Mouse (Mus musculus) CH12.LX (cell line): ENCODE data around the gene Fpgt. TPM values are rescaled to one million over a fixed set of nuclear protein-coding genes. Genes with fewer than 3 reads are reported as not detected.
A peak's percentile ranks its signal among the peaks of the same experiment; 100 is the strongest.

ENCODE experiments used
- DNase-seq: peaks from one replicate; pipeline ENCODE4 v3.0.0-alpha.2; 2013; ENCODE audit errors: extremely low read depth
- H3K27ac ChIP-seq: 2 replicates; pipeline ENCODE4 v1.5.1; 2012; ENCODE audit warnings: low read depth, mild to moderate bottlenecking, control low read depth, moderate library complexity; ENCODE audit not compliant: insufficient read depth
- H3K27me3 ChIP-seq: replicated peaks from 2 replicates; pipeline ENCODE3; 2012; ENCODE audit warnings: inconsistent platforms
- H3K36me3 ChIP-seq, 2 experiments: replicated peaks in 1 of 2; 2 replicates each; pipeline versions ENCODE3 to v1.6.1; 2012; ENCODE audit warnings: inconsistent platforms in 1 of 2, low read length in 1 of 2, mild to moderate bottlenecking in 1 of 2, mixed read lengths in 1 of 2, moderate library complexity in 1 of 2; ENCODE audit not compliant: control insufficient read depth in 1 of 2, insufficient read depth in 1 of 2
- H3K4me1 ChIP-seq, 2 experiments: 2 replicates each; pipeline ENCODE4 v1.6.1; 2012; ENCODE audit warnings: inconsistent platforms in 1 of 2, moderate library complexity in 1 of 2; ENCODE audit not compliant: insufficient read depth in 2 of 2, control insufficient read depth in 1 of 2
- H3K4me2 ChIP-seq: 2 replicates; pipeline ENCODE4 v1.6.1; 2012; ENCODE audit warnings: low read depth, mild to moderate bottlenecking, control low read depth; ENCODE audit not compliant: poor library complexity, insufficient read depth, severe bottlenecking
- H3K4me3 ChIP-seq, 3 experiments: fragments of 150-350 bp in 1 of 3; sonication (generic) in 1 of 3; replicated peaks in 1 of 3; 2 replicates each; pipeline versions ENCODE3 to v1.5.1; 2011 to 2012; ENCODE audit warnings: low read depth in 2 of 3, low read length in 2 of 3, mild to moderate bottlenecking in 2 of 3, moderate library complexity in 2 of 3, control low read depth in 1 of 3, improper control_type of control experiment in 1 of 3, inconsistent platforms in 1 of 3, mixed read lengths in 1 of 3; ENCODE audit not compliant: poor library complexity in 1 of 3
- H3K79me2 ChIP-seq: replicated peaks from 2 replicates; pipeline ENCODE4 v1.6.1; 2012; ENCODE audit warnings: mild to moderate bottlenecking, moderate library complexity; ENCODE audit not compliant: control insufficient read depth, poor library complexity, insufficient read depth, severe bottlenecking; ENCODE audit errors: extremely low read depth
- H3K9ac ChIP-seq: 2 replicates; pipeline ENCODE4 v1.6.1; 2012; ENCODE audit warnings: low read depth, mild to moderate bottlenecking, control low read depth, moderate library complexity; ENCODE audit not compliant: insufficient read depth
- H3K9me3 ChIP-seq: replicated peaks from 2 replicates; pipeline ENCODE3; 2012; ENCODE audit warnings: low read length, inconsistent platforms, mixed read lengths
- CHD1 ChIP-seq: IDR thresholded peaks from 2 replicates; pipeline ENCODE4 v1.6.1; 2012; ENCODE audit warnings: low read depth, low read length, improper control_type of control experiment, inconsistent platforms
- CTCF ChIP-seq, 2 experiments: IDR thresholded peaks in 1 of 2; conservative IDR thresholded peaks in 1 of 2; 2 replicates each; pipeline ENCODE4 v1.5.1; 2011 to 2012; ENCODE audit warnings: low read depth in 2 of 2, low read length in 2 of 2, improper control_type of control experiment in 1 of 2, inconsistent platforms in 1 of 2, mild to moderate bottlenecking in 1 of 2, moderate library complexity in 1 of 2
- E2F4 ChIP-seq: IDR thresholded peaks from 2 replicates; pipeline ENCODE4 v1.6.1; 2011; ENCODE audit warnings: low read depth, low read length, improper control_type of control experiment; ENCODE audit not compliant: insufficient replicate concordance
- ELF1 ChIP-seq: IDR thresholded peaks from 2 replicates; pipeline ENCODE4 v1.6.1; 2014; ENCODE audit warnings: low read depth, mild to moderate bottlenecking, inconsistent platforms, low read length, improper control_type of control experiment
- GABPA ChIP-seq: IDR thresholded peaks from 2 replicates; pipeline ENCODE4 v1.6.1; 2012; ENCODE audit warnings: low read depth, low read length, improper control_type of control experiment, inconsistent platforms; ENCODE audit not compliant: insufficient replicate concordance
- IRF4 ChIP-seq: IDR thresholded peaks from 2 replicates; pipeline ENCODE4 v1.6.1; 2014; ENCODE audit warnings: low read depth, mild to moderate bottlenecking, inconsistent platforms, low read length, improper control_type of control experiment
- JUND ChIP-seq: conservative IDR thresholded peaks from 2 replicates; pipeline ENCODE4 v1.6.1; 2011; ENCODE audit warnings: low read depth, low read length, improper control_type of control experiment
- MAFK ChIP-seq: IDR thresholded peaks from 2 replicates; pipeline ENCODE4 v1.6.1; 2011; ENCODE audit warnings: low read length, improper control_type of control experiment; ENCODE audit not compliant: insufficient replicate concordance
- MAX ChIP-seq: IDR thresholded peaks from 2 replicates; pipeline ENCODE4 v1.6.1; 2011; ENCODE audit warnings: low read length, improper control_type of control experiment
- MEF2A ChIP-seq: IDR thresholded peaks from 2 replicates; pipeline ENCODE4 v1.6.1; 2014; ENCODE audit warnings: low read depth, mild to moderate bottlenecking, inconsistent platforms, low read length, improper control_type of control experiment, borderline replicate concordance
- NELFE ChIP-seq: IDR thresholded peaks from 2 replicates; pipeline ENCODE4 v1.6.1; 2011; ENCODE audit warnings: low read depth, low read length, improper control_type of control experiment
- PAX5 ChIP-seq: IDR thresholded peaks from 2 replicates; pipeline ENCODE4 v1.6.1; 2012; ENCODE audit warnings: low read length, inconsistent platforms, mixed read lengths
- POLR2A ChIP-seq: IDR thresholded peaks from 2 replicates; pipeline ENCODE4 v1.6.1; 2011; ENCODE audit warnings: low read depth, mild to moderate bottlenecking, improper control_type of control experiment, low read length
- POLR2AphosphoS2 ChIP-seq: IDR thresholded peaks from 2 replicates; pipeline ENCODE4 v1.6.1; 2011; ENCODE audit warnings: low read depth, low read length, improper control_type of control experiment
- RAD21 ChIP-seq: IDR thresholded peaks from 2 replicates; pipeline ENCODE4 v1.6.1; 2011; ENCODE audit warnings: low read depth, mild to moderate bottlenecking, low read length, improper control_type of control experiment, moderate library complexity
- SMC3 ChIP-seq: IDR thresholded peaks from 2 replicates; pipeline ENCODE4 v1.6.1; 2011; ENCODE audit warnings: low read depth, low read length, improper control_type of control experiment
- TCF12 ChIP-seq: IDR thresholded peaks from 2 replicates; pipeline ENCODE4 v1.6.1; 2014; ENCODE audit warnings: low read depth, mild to moderate bottlenecking, inconsistent platforms, low read length, improper control_type of control experiment
- USF1 ChIP-seq: IDR thresholded peaks from 2 replicates; pipeline ENCODE4 v1.6.1; 2014; ENCODE audit warnings: low read depth, mild to moderate bottlenecking, inconsistent platforms, low read length, improper control_type of control experiment
- USF2 ChIP-seq: conservative IDR thresholded peaks from 2 replicates; pipeline ENCODE4 v1.6.1; 2011; ENCODE audit warnings: low read depth, low read length, improper control_type of control experiment
- ZC3H11A ChIP-seq: IDR thresholded peaks from 2 replicates; pipeline ENCODE4 v1.6.1; 2012; ENCODE audit warnings: low read depth, mild to moderate bottlenecking, inconsistent platforms, low read length, improper control_type of control experiment
- ZMIZ1 ChIP-seq: IDR thresholded peaks from 2 replicates; pipeline ENCODE4 v1.6.1; 2012; ENCODE audit warnings: low read depth, mild to moderate bottlenecking, inconsistent platforms, low read length, improper control_type of control experiment
- ZNF384 ChIP-seq: IDR thresholded peaks from 2 replicates; pipeline ENCODE4 v1.6.1; 2012; ENCODE audit warnings: low read depth, low read length, improper control_type of control experiment, inconsistent platforms
- dilution Hi-C: fragments of 300-500 bp; cut with MboI; formaldehyde crosslinking; loops from 2 replicates; pipeline ENCODE4 v1.14.3; 2020; ENCODE audit warnings: low sequenced_read_pairs; ENCODE audit not compliant: extremely low pct_unique_long_range_greater_than_20kb, extremely low pct_ligation_motif_present
- in situ Hi-C: fragments of 300-500 bp; cut with MboI; formaldehyde crosslinking; loops from 3 replicates; pipeline ENCODE4 v1.14.3; 2019; ENCODE audit warnings: low sequenced_read_pairs, low pct_ligation_motif_present, low pct_unique_long_range_greater_than_20kb, mixed read lengths
- polyA plus RNA-seq: library from polyadenylated mRNA; unstranded; fragments of >175 nt; gene quantifications from 2 replicates; pipeline ENCODE4 v1.2.1, GENCODE M21; 2012; ENCODE audit warnings: low read depth; ENCODE audit not compliant: insufficient read length
- total RNA-seq, 2 experiments: library from RNA; depleted of rRNA; stranded (reverse); fragments of 300-350 nt in 1 of 2; fragments of >200 nt in 1 of 2; gene quantifications; 2 replicates each; pipeline ENCODE4 v1.2.3; 2012 to 2014

The Fpgt gene
- total and polyA plus RNA-seq, 3 experiments = 16.2 to 52.3 (median 16.7) TPM

DNA sequence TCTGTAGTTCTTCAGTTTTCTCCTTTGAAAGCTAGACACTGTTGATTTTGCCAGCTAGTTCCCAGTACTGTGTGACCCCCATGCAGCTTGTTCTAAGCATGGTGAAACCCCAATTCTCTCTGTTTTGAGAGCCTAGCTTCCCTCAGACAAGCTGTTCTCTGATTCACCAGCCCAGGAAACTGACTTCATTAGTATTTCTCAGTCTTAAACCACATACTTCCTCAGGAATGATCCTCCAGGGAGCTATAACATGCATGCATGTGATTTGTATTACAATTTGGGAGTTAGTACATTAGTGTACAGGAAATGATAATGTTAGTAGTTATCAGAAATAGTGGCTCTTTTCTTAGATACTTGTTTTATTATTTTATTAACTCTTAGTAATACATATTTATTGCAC is 36.6 kb downstream of the Fpgt start:
- Histone ChIP-seq H3K27ac (no peak overlapping the region), H3K4me1 (peaks cover 0 to 17% of the 10 kb centered on the region in 2 experiments; a peak in 2 of 4 replicates), H3K4me2 (no peak overlapping the region), H3K79me2 (no peaks in the 10 kb centered on the region), H3K9ac (no peak overlapping the region), H3K36me3 (no peaks in the 10 kb centered on the region), H3K4me3 (no peak overlapping the region), H3K9me3 (no peaks in the 10 kb centered on the region), H3K27me3 (no peaks in the 10 kb centered on the region)
- in situ Hi-C loops (no loop called here), dilution Hi-C loops (no loop called here)
- TF ChIP-seq TCF12 = no peak
- no peak for TF ChIP-seq GABPA
- no peak for TF ChIP-seq PAX5
- no peak for TF ChIP-seq MAFK
- no peak for TF ChIP-seq ELF1
- no peak for TF ChIP-seq SMC3
- no peak for TF ChIP-seq CHD1
- no peak for TF ChIP-seq MEF2A
- TF ChIP-seq CTCF (conservative IDR thresholded peaks at IDR 0.05 in 1 of 2, IDR thresholded peaks at IDR 0.05 in 1 of 2; ENCODE audit: low read depth in 2 of 2, low read length in 2 of 2) = no peak
- no peak for TF ChIP-seq JUND
- no peak for TF ChIP-seq RAD21
- no peak for TF ChIP-seq NELFE
- TF ChIP-seq POLR2A = no peak
- no peak for TF ChIP-seq USF2
- no peak for TF ChIP-seq ZMIZ1
- TF ChIP-seq ZNF384 = no peak
- DNase-seq = peak; percentile 26

DNA sequence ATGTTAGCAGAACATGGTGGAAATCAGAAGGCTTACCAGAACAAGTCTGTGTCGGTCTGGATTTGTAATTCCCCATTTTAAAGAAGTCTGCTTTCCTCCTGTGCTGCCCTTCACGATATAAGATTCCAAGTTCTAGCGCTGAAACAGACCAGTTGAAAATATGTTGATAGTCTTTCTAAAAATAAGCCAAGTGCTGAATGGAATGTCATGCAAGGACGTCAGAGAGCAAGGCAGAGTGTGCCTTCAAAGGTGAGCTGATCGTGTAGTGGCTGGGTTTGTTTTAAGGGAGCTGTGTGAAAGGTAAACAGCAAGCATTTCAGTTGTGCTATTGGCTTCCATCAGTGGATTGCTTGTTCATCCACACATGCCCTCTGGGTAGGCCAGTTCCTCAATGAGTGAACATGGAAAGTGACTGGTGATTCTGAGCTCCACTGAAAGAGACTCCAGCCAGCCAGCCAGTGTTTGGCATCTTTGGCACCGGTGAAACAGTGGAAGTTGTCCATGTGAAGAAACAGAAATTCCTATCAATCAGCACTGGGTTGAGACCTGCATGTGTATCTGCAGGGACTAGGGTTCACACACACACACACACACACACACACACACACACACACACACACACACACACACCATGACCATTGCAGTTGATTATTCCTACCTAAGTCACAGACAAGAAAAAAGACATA is 37.8 kb downstream of the Fpgt start, which contains the start of gene Tnni3k:
TSS of gene Tnni3k (minus strand) at position 177 of the 686 bp plus-strand sequence.
- no peaks in the 10 kb centered on the region for H3K79me2 ChIP-seq
- no peaks in the 10 kb centered on the region for H3K27me3 ChIP-seq
- no peak within 1 kb of the TSS for H3K27ac ChIP-seq
- in situ Hi-C loops = no loop called here
- TF ChIP-seq POLR2A (no peak), ZC3H11A (no peak), USF1 (no peak), E2F4 (no peak), CTCF (conservative IDR thresholded peaks at IDR 0.05 in 1 of 2, IDR thresholded peaks at IDR 0.05 in 1 of 2; ENCODE audit: low read depth in 2 of 2, low read length in 2 of 2) (no peak), USF2 (no peak), IRF4 (no peak), CHD1 (no peak), MAX (no peak), POLR2AphosphoS2 (no peak), MEF2A (no peak)
- DNase-seq = no peak
- H3K9ac ChIP-seq = no peak within 1 kb of the TSS
- dilution Hi-C loops = no loop called here
- no peaks in the 10 kb centered on the region for H3K36me3 ChIP-seq
- H3K4me1 ChIP-seq = peaks cover 0 to 17% of the 10 kb centered on the region in 2 experiments; a peak in 2 of 4 replicates
- H3K9me3 ChIP-seq = no peaks in the 10 kb centered on the region
- no peak within 1 kb of the TSS for H3K4me2 ChIP-seq
- H3K4me3 ChIP-seq = no peak within 1 kb of the TSS
